ENCODE assay signal across 9 mouse cellular contexts in genomic region chr8:35123196-35123621, GRCm38 (mm10).
DNase-seq lines count a peak whose midpoint lies in the region; ATAC-seq lines count a peak whose summit lies in the region.
"Had no signal": no experiment of that assay in that cellular context is flagged by ENCODE, and none has a peak within 500 bp of the region (broad histone marks: within the 10 kb centered on the region; RNA-seq: fewer than 3 reads in every experiment).

No protein-coding gene starts in this region.

- peaks cover 5% of the 10 kb centered on the region; the same call in 1 of the 2 replicates for H3K4me1 ChIP-seq in embryonic facial prominence, embryonic 13.5 days
- H3K4me1 ChIP-seq in lung, embryonic 15.5 days = 0 out of 2 replicates have a peak, but pooled peaks cover 10% of the 10 kb centered on the region
- 0 out of 2 replicates have a peak, but pooled peaks cover 7% of the 10 kb centered on the region for H3K4me1 ChIP-seq in neural tube, embryonic 14.5 days (ENCODE audit: control insufficient read depth, insufficient read depth, low read length)

- intact Hi-C loops in heart, postnatal 10 days (cut with DNase I) = no loop called here

- H3K4me3 ChIP-seq in embryonic facial prominence, embryonic 13.5 days = peak overlapping the region; percentile 37
- peak overlapping the region; percentile 10; the same call in 1 of the 2 replicates for H3K4me3 ChIP-seq in lung, embryonic 15.5 days
- H3K4me3 ChIP-seq in neural tube, embryonic 14.5 days (ENCODE audit: low read depth, low read length) = peak overlapping the region; percentile 14

- 4% methylated on average over 14 of the region's 14 CpGs for WGBS in embryonic facial prominence, embryonic 13.5 days
- WGBS in lung, embryonic 15.5 days = 6% methylated on average over 14 of the region's 14 CpGs
- WGBS in neural tube, embryonic 14.5 days = 3% methylated on average over 14 of the region's 14 CpGs

- H3K9me3 ChIP-seq in embryonic facial prominence, embryonic 13.5 days = no peaks in the 10 kb centered on the region
- H3K9me3 ChIP-seq in lung, embryonic 15.5 days = no peaks in the 10 kb centered on the region
- H3K9me3 ChIP-seq in neural tube, embryonic 14.5 days (ENCODE audit: control insufficient read depth, low read length) = no peaks in the 10 kb centered on the region

- ATAC-seq in embryonic facial prominence, embryonic 13.5 days (ENCODE audit: insufficient number of reproducible peaks, insufficient read depth, low FRiP score, low TSS enrichment, low read depth) = no peak
- ATAC-seq in lung, embryonic 15.5 days (ENCODE audit: borderline replicate concordance, extremely low read depth, low FRiP score, low TSS enrichment) = no peak
- ATAC-seq in neural tube, embryonic 14.5 days (ENCODE audit: low read depth) = no peak
- ATAC-seq: Patski had no signal

- peak; percentile 37 for DNase-seq in layer of hippocampus, adult 11-12 months (ENCODE audit: low spot score)
- no peak for DNase-seq in layer of hippocampus, adult 9-11 months
- DNase-seq in heart, postnatal 10 days = peak; percentile 68 to 73
- DNase-seq in kidney, postnatal 10 days = peak; percentile 67
- DNase-seq in thymus, postnatal 14 days = peak; percentile 80

- no peak overlapping the region for H3K27ac ChIP-seq in embryonic facial prominence, embryonic 13.5 days
- no peak overlapping the region for H3K27ac ChIP-seq in lung, embryonic 15.5 days
- H3K27ac ChIP-seq in neural tube, embryonic 14.5 days (ENCODE audit: low read depth, low read length) = no peak overlapping the region

- no peaks in the 10 kb centered on the region for H3K27me3 ChIP-seq in embryonic facial prominence, embryonic 13.5 days
- no peaks in the 10 kb centered on the region for H3K27me3 ChIP-seq in lung, embryonic 15.5 days
- H3K27me3 ChIP-seq in neural tube, embryonic 14.5 days (ENCODE audit: control insufficient read depth, insufficient read depth, low read length) = no peaks in the 10 kb centered on the region
- H3K27me3 ChIP-seq: Patski had no signal

- H3K4me2 ChIP-seq in embryonic facial prominence, embryonic 13.5 days = peak overlapping the region; percentile 59
- peak overlapping the region; percentile 45 for H3K4me2 ChIP-seq in lung, embryonic 15.5 days
- peak overlapping the region; percentile 47 for H3K4me2 ChIP-seq in neural tube, embryonic 14.5 days (ENCODE audit: low read depth, low read length)

- H3K9ac ChIP-seq in embryonic facial prominence, embryonic 13.5 days = peak overlapping the region; percentile 55
- no peak overlapping the region for H3K9ac ChIP-seq in lung, embryonic 15.5 days
- no peak overlapping the region for H3K9ac ChIP-seq in neural tube, embryonic 14.5 days (replicated peaks; ENCODE audit: low read depth, low read length)

- no peaks in the 10 kb centered on the region for H3K36me3 ChIP-seq in embryonic facial prominence, embryonic 13.5 days
- no peaks in the 10 kb centered on the region for H3K36me3 ChIP-seq in lung, embryonic 15.5 days
- no peaks in the 10 kb centered on the region for H3K36me3 ChIP-seq in neural tube, embryonic 14.5 days (ENCODE audit: control insufficient read depth, insufficient read depth, low read length)
